Mouse (Mus musculus): ENCODE results near the gene Gm20538.

Gene Gm20538

GRCm38 (mm10) chr19:44552731-44553130 lies at the start of gene Gm20538:
Gene Gm20538 (minus strand): TSS chr19:44552831.
- no peak for DNase-seq (ENCODE audit: low spot score in 2 of 2)

- DNase-seq (ENCODE audit: low spot score in 2 of 2), result no peak
Observed at GRCm38 (mm10) chr19:44594180-44594579, 41.5 kb upstream of the Gm20538 start.

- DNase-seq (ENCODE audit: low spot score in 2 of 2), result no peak
Observed at GRCm38 (mm10) chr19:44591638-44592037, 39.0 kb upstream of the Gm20538 start.

- no peak for DNase-seq (ENCODE audit: low spot score in 2 of 2)
Observed at GRCm38 (mm10) chr19:44590992-44591391, 38.4 kb upstream of the Gm20538 start.

- no peak for DNase-seq (ENCODE audit: low spot score in 2 of 2)
Observed at GRCm38 (mm10) chr19:44589591-44590223, 37.1 kb upstream of the Gm20538 start.

GRCm38 (mm10) chr19:44588036-44588435 lies 35.4 kb upstream of the Gm20538 start:
- no peak for DNase-seq (ENCODE audit: low spot score in 2 of 2)

- peak; percentile 79 to 91 for DNase-seq (ENCODE audit: low spot score in 2 of 2)
Observed at GRCm38 (mm10) chr19:44582638-44583309, 30.1 kb upstream of the Gm20538 start.

GRCm38 (mm10) chr19:44582103-44582502 lies 29.5 kb upstream of the Gm20538 start:
- no peak for DNase-seq (ENCODE audit: low spot score in 2 of 2)

- no peak for DNase-seq (ENCODE audit: low spot score in 2 of 2)
Observed at GRCm38 (mm10) chr19:44578038-44578437, 25.4 kb upstream of the Gm20538 start.

GRCm38 (mm10) chr19:44576275-44576674 lies 23.6 kb upstream of the Gm20538 start:
- DNase-seq (ENCODE audit: low spot score in 2 of 2), result no peak

GRCm38 (mm10) chr19:44567763-44568162 lies 15.1 kb upstream of the Gm20538 start:
- no peak for DNase-seq (ENCODE audit: low spot score in 2 of 2)

GRCm38 (mm10) chr19:44564006-44564405 lies 11.4 kb upstream of the Gm20538 start:
- no peak for DNase-seq (ENCODE audit: low spot score in 2 of 2)

GRCm38 (mm10) chr19:44562652-44563206 lies 10.1 kb upstream of the Gm20538 start, which contains the start of gene Hif1an:
Gene Hif1an (plus strand): TSS chr19:44562850.
- DNase-seq (ENCODE audit: low spot score in 2 of 2), result peak; percentile 88 to 91

GRCm38 (mm10) chr19:44554861-44555590 lies 2.4 kb upstream of the Gm20538 start, which contains the start of gene Ndufb8:
Gene Ndufb8 (minus strand): TSS chr19:44555440.
- peak; percentile 87 to 93 for DNase-seq (ENCODE audit: low spot score in 2 of 2)

GRCm38 (mm10) chr19:44554490-44554860 lies 1.8 kb upstream of the Gm20538 start:
- DNase-seq (ENCODE audit: low spot score in 2 of 2), result no peak

GRCm38 (mm10) chr19:44553286-44553685 lies 655 bp upstream of the Gm20538 start:
- DNase-seq (ENCODE audit: low spot score in 2 of 2), result no peak

GRCm38 (mm10) chr19:44545321-44546041 lies 7.2 kb downstream of the Gm20538 start, which contains the start of gene Sec31b:
Gene Sec31b (minus strand): TSS chr19:44545864.
- DNase-seq (ENCODE audit: low spot score in 2 of 2), result peak in 1 of 2 experiments; percentile 25

GRCm38 (mm10) chr19:44544775-44545174 lies 7.9 kb downstream of the Gm20538 start:
- DNase-seq (ENCODE audit: low spot score in 2 of 2), result peak in 1 of 2 experiments; percentile 57

GRCm38 (mm10) chr19:44544372-44544771 lies 8.3 kb downstream of the Gm20538 start:
- no peak for DNase-seq (ENCODE audit: low spot score in 2 of 2)

- no peak for DNase-seq (ENCODE audit: low spot score in 2 of 2)
Observed at GRCm38 (mm10) chr19:44542694-44543178, 9.9 kb downstream of the Gm20538 start.

- no peak for DNase-seq (ENCODE audit: low spot score in 2 of 2)
Observed at GRCm38 (mm10) chr19:44537416-44537815, 15.2 kb downstream of the Gm20538 start.
